13 mouse cellular contexts compared by ENCODE assay signal in the genomic region with DNA sequence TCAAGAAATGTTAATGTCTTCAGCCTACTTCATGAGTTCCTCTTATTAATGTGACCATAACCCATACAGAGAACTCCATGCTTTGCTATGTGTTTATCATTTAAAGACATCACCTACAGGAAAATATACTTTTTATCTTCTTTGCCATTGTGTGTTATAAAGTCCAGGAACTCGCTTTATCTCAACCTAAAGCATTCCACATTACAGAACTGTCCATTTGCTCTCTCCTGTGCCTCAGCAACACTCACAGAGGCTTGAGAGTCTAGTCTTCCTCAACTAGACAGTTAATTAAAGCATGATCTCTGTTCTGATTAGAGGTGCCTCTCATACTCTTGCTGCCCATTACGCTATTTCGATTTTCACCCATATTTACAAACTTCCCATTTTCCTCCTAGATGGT.
"Had no signal": no experiment of that assay in that cellular context is flagged by ENCODE, and none has a peak within 500 bp of the region (broad histone marks: within the 10 kb centered on the region; RNA-seq: fewer than 3 reads in every experiment).

No protein-coding gene starts in this region.

- DNase-seq: lung, adult 18-20 months; lung, embryonic 14.5 days; lung, postnatal 10 days; lung, postnatal 4 days; right cerebral cortex, postnatal 14 days; thymus, adult 2 months; thymus, postnatal 25 days; thymus, postnatal 4 days had no signal

- H3K27ac ChIP-seq: midbrain, embryonic 13.5 days; midbrain, embryonic 15.5 days; neural tube, embryonic 12.5 days; stomach, embryonic 15.5 days; stomach, postnatal 0 days had no signal

- H3K36me3 ChIP-seq: midbrain, embryonic 13.5 days; midbrain, embryonic 15.5 days; neural tube, embryonic 12.5 days; stomach, embryonic 15.5 days had no signal

- ATAC-seq: midbrain, embryonic 13.5 days; midbrain, embryonic 15.5 days had no signal

- H3K4me3 ChIP-seq: midbrain, embryonic 13.5 days; midbrain, embryonic 15.5 days; neural tube, embryonic 12.5 days; stomach, embryonic 15.5 days had no signal

- H3K9ac ChIP-seq: lung, embryonic 14.5 days; midbrain, embryonic 13.5 days; midbrain, embryonic 15.5 days; neural tube, embryonic 12.5 days; stomach, embryonic 15.5 days had no signal

- H3K27me3 ChIP-seq: midbrain, embryonic 13.5 days; midbrain, embryonic 15.5 days; neural tube, embryonic 12.5 days; stomach, embryonic 15.5 days had no signal

- H3K9me3 ChIP-seq: midbrain, embryonic 13.5 days; midbrain, embryonic 15.5 days; neural tube, embryonic 12.5 days; stomach, embryonic 15.5 days had no signal

- H3K4me1 ChIP-seq: midbrain, embryonic 13.5 days; midbrain, embryonic 15.5 days; neural tube, embryonic 12.5 days; stomach, embryonic 15.5 days had no signal
